Mouse (Mus musculus): ENCODE results near the gene Pawr. TPM values are rescaled to one million over a fixed set of nuclear protein-coding genes. Genes with fewer than 3 reads are reported as not detected.

The Pawr gene
- total RNA-seq, 1 experiment, result 36.4 TPM

- Histone ChIP-seq H3K4me1 (ENCODE audit: control insufficient read depth in 2 of 2, insufficient read depth in 2 of 2, low read length in 2 of 2, poor library complexity in 1 of 2) (peaks cover 5 to 8% of the 10 kb centered on the region in 2 experiments; a peak in 2 of 4 replicates), H3K9me3 (ENCODE audit: control insufficient read depth, insufficient read depth, low read depth, low read length) (no peaks in the 10 kb centered on the region), H3K4me3 (ENCODE audit: insufficient read depth in 1 of 2, low read depth in 1 of 2, low read length in 2 of 2, poor library complexity in 1 of 2, severe bottlenecking in 1 of 2) (no peak overlapping the region), H3K27ac (ENCODE audit: insufficient read depth, low read depth, low read length, poor library complexity, severe bottlenecking) (no peak overlapping the region), H3K9ac (ENCODE audit: insufficient read depth, low read depth, low read length, poor library complexity, severe bottlenecking) (no peak overlapping the region), H3K36me3 (ENCODE audit: control insufficient read depth, insufficient read depth, low read length, poor library complexity, severe bottlenecking) (peaks cover 6% of the 10 kb centered on the region; the same call in 1 of the 2 replicates)
- in situ Hi-C loops (cut with MboI; ENCODE audit: low sequenced_read_pairs in 2 of 2, unreplicated experiment in 2 of 2), result no loop called here
- DNase-seq (ENCODE audit: low read depth, low spot score), result no peak
- no peak for TF ChIP-seq ZC3H11A (IDR thresholded peaks at IDR 0.05; ENCODE audit: borderline replicate concordance, low read depth, low read length)
Observed at GRCm38 (mm10) chr10:108350125-108351070, 18.5 kb downstream of the Pawr start.

GRCm38 (mm10) chr10:108352944-108353343 is 21.0 kb downstream of the Pawr start:
- Histone ChIP-seq H3K36me3 (ENCODE audit: control insufficient read depth, insufficient read depth, low read length, poor library complexity, severe bottlenecking) (peaks cover 12% of the 10 kb centered on the region; the same call in 1 of the 2 replicates), H3K27ac (ENCODE audit: insufficient read depth, low read depth, low read length, poor library complexity, severe bottlenecking) (no peak overlapping the region; the same call in 1 of the 2 replicates), H3K4me1 (ENCODE audit: control insufficient read depth in 2 of 2, insufficient read depth in 2 of 2, low read length in 2 of 2, poor library complexity in 1 of 2) (peaks cover 5 to 9% of the 10 kb centered on the region in 2 experiments; a peak in 2 of 4 replicates), H3K9me3 (ENCODE audit: control insufficient read depth, insufficient read depth, low read depth, low read length) (no peaks in the 10 kb centered on the region), H3K9ac (ENCODE audit: insufficient read depth, low read depth, low read length, poor library complexity, severe bottlenecking) (no peak overlapping the region), H3K4me3 (ENCODE audit: insufficient read depth in 1 of 2, low read depth in 1 of 2, low read length in 2 of 2, poor library complexity in 1 of 2, severe bottlenecking in 1 of 2) (no peak overlapping the region)
- no peak for DNase-seq (ENCODE audit: low read depth, low spot score)
- in situ Hi-C loops (cut with MboI; ENCODE audit: low sequenced_read_pairs in 2 of 2, unreplicated experiment in 2 of 2), result no loop called here
- TF ChIP-seq ZC3H11A (IDR thresholded peaks at IDR 0.05; ENCODE audit: borderline replicate concordance, low read depth, low read length), result no peak
- TF ChIP-seq CHD2 (IDR thresholded peaks at IDR 0.05; ENCODE audit: low read depth, low read length), result no peak
- TF ChIP-seq MAFK (IDR thresholded peaks at IDR 0.05; ENCODE audit: insufficient read depth, low read depth, low read length), result no peak
- TF ChIP-seq HCFC1 (IDR thresholded peaks at IDR 0.05; ENCODE audit: borderline replicate concordance, insufficient read depth, low read length), result no peak
- no peak for TF ChIP-seq ZNF384 (IDR thresholded peaks at IDR 0.05; ENCODE audit: low read depth, low read length)

- in situ Hi-C loops (cut with MboI; ENCODE audit: low sequenced_read_pairs in 2 of 2, unreplicated experiment in 2 of 2), result no loop called here
- no peak for DNase-seq (ENCODE audit: low read depth, low spot score)
Observed at GRCm38 (mm10) chr10:108354726-108355391, 22.9 kb downstream of the Pawr start.

DNA sequence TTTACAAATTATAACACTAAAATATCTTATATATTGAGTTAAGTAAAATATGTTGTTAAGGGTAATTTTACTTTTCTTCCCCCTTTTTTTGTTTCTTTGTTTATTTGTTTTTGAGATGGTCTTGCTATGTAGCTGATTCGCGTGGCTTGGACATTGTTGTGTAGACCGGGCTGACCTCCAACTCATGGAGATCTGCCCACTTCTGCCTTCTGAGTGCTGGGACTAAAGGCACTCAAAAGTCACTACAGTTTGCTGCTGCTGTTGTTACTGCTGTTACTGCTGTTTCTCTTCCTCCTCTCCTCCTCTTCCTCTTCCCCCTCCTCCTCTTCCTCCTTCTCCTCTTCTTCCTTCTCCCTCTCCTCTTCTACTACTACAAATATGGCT is 23.5 kb downstream of the Pawr start:
- no peaks in the 10 kb centered on the region for H3K9me3 ChIP-seq (ENCODE audit: control insufficient read depth, insufficient read depth, low read depth, low read length)
- H3K27ac ChIP-seq (ENCODE audit: insufficient read depth, low read depth, low read length, poor library complexity, severe bottlenecking), result no peak overlapping the region
- peaks cover 10% of the 10 kb centered on the region; the same call in 1 of the 2 replicates for H3K36me3 ChIP-seq (ENCODE audit: control insufficient read depth, insufficient read depth, low read length, poor library complexity, severe bottlenecking)
- TF ChIP-seq CHD2 (IDR thresholded peaks at IDR 0.05; ENCODE audit: low read depth, low read length), result no peak
- TF ChIP-seq MAFK (IDR thresholded peaks at IDR 0.05; ENCODE audit: insufficient read depth, low read depth, low read length), result no peak
- TF ChIP-seq ZNF384 (IDR thresholded peaks at IDR 0.05; ENCODE audit: low read depth, low read length), result no peak
- TF ChIP-seq HCFC1 (IDR thresholded peaks at IDR 0.05; ENCODE audit: borderline replicate concordance, insufficient read depth, low read length), result no peak
- no peak for TF ChIP-seq ZC3H11A (IDR thresholded peaks at IDR 0.05; ENCODE audit: borderline replicate concordance, low read depth, low read length)
- no peak overlapping the region for H3K9ac ChIP-seq (ENCODE audit: insufficient read depth, low read depth, low read length, poor library complexity, severe bottlenecking)
- H3K4me1 ChIP-seq (ENCODE audit: control insufficient read depth in 2 of 2, insufficient read depth in 2 of 2, low read length in 2 of 2, poor library complexity in 1 of 2), result peaks cover 5 to 12% of the 10 kb centered on the region in 2 experiments; a peak in 2 of 4 replicates
- no peak overlapping the region for H3K4me3 ChIP-seq (ENCODE audit: insufficient read depth in 1 of 2, low read depth in 1 of 2, low read length in 2 of 2, poor library complexity in 1 of 2, severe bottlenecking in 1 of 2)
- in situ Hi-C loops (cut with MboI; ENCODE audit: low sequenced_read_pairs in 2 of 2, unreplicated experiment in 2 of 2), result no loop called here
- DNase-seq (ENCODE audit: low read depth, low spot score), result no peak

More at GRCm38 (mm10) chr10:108354726-108355391, 22.9 kb downstream of the Pawr start:
- Histone ChIP-seq H3K27ac (ENCODE audit: insufficient read depth, low read depth, low read length, poor library complexity, severe bottlenecking) (no peak overlapping the region; the same call in 1 of the 2 replicates), H3K4me1 (ENCODE audit: control insufficient read depth in 2 of 2, insufficient read depth in 2 of 2, low read length in 2 of 2, poor library complexity in 1 of 2) (peaks cover 5 to 12% of the 10 kb centered on the region in 2 experiments; a peak in 2 of 4 replicates), H3K36me3 (ENCODE audit: control insufficient read depth, insufficient read depth, low read length, poor library complexity, severe bottlenecking) (peaks cover 10% of the 10 kb centered on the region; the same call in 1 of the 2 replicates), H3K4me3 (ENCODE audit: insufficient read depth in 1 of 2, low read depth in 1 of 2, low read length in 2 of 2, poor library complexity in 1 of 2, severe bottlenecking in 1 of 2) (no peak overlapping the region), H3K9ac (ENCODE audit: insufficient read depth, low read depth, low read length, poor library complexity, severe bottlenecking) (no peak overlapping the region), H3K9me3 (ENCODE audit: control insufficient read depth, insufficient read depth, low read depth, low read length) (no peaks in the 10 kb centered on the region)
- TF ChIP-seq ZNF384 (IDR thresholded peaks at IDR 0.05; ENCODE audit: low read depth, low read length) (no peak), CHD2 (IDR thresholded peaks at IDR 0.05; ENCODE audit: low read depth, low read length) (no peak), ZC3H11A (IDR thresholded peaks at IDR 0.05; ENCODE audit: borderline replicate concordance, low read depth, low read length) (no peak), MAFK (IDR thresholded peaks at IDR 0.05; ENCODE audit: insufficient read depth, low read depth, low read length) (no peak), HCFC1 (IDR thresholded peaks at IDR 0.05; ENCODE audit: borderline replicate concordance, insufficient read depth, low read length) (no peak)
